Mouse (Mus musculus) kidney, adult 2 months (tissue): ENCODE measurements around the gene Fibcd1. TPM values are rescaled to one million over a fixed set of nuclear protein-coding genes. Genes with fewer than 3 reads are reported as not detected.

Experiments used
- DNase-seq: peaks from one replicate; pipeline ENCODE4 v3.0.0; 2021
- H3K27ac ChIP-seq: fragments of 200-500 bp; 2 replicates; pipeline ENCODE4 v1.5.1; 2012; ENCODE audit warnings: low read depth, low read length, control low read depth, inconsistent platforms; ENCODE audit not compliant: insufficient read depth
- H3K27me3 ChIP-seq: fragments of 200-500 bp; replicated peaks from 2 replicates; pipeline ENCODE4 v1.6.1; 2012; ENCODE audit warnings: mild to moderate bottlenecking, moderate library complexity, low read length, inconsistent platforms; ENCODE audit not compliant: control insufficient read depth, insufficient read depth
- H3K36me3 ChIP-seq: fragments of 200-500 bp; 2 replicates; pipeline ENCODE4 v1.6.1; 2012; ENCODE audit warnings: mild to moderate bottlenecking, moderate library complexity, low read length, inconsistent platforms; ENCODE audit not compliant: control insufficient read depth, insufficient read depth
- H3K4me1 ChIP-seq: fragments of 200-500 bp; 2 replicates; pipeline ENCODE4 v1.6.1; 2011; ENCODE audit warnings: low read length; ENCODE audit not compliant: control insufficient read depth, insufficient read depth
- H3K4me3 ChIP-seq: fragments of 200-500 bp; 2 replicates; pipeline ENCODE4 v1.5.1; 2011; ENCODE audit warnings: mild to moderate bottlenecking, low read depth, low read length, control low read depth; ENCODE audit not compliant: insufficient read depth
- CTCF ChIP-seq: fragments of 200-500 bp; conservative IDR thresholded peaks from 2 replicates; pipeline ENCODE4 v1.5.1; 2011; ENCODE audit warnings: low read depth, mild to moderate bottlenecking, control low read depth, low read length, moderate library complexity, mixed read lengths; ENCODE audit not compliant: insufficient read depth, insufficient read length
- POLR2A ChIP-seq: fragments of 200-500 bp; IDR thresholded peaks from one replicate; pipeline ENCODE4 v1.6.1; 2011; ENCODE audit warnings: low read depth, low read length, control low read depth
- WGBS: fragments of 180-500 bp; shearing (Covaris S2); methylation state at CpG from one replicate; pipeline ENCODE4 v1.1.7; 2018; 5-methylcytosine and 5-hydroxymethylcytosine counted together
- polyA plus RNA-seq: library from polyadenylated mRNA; depleted of rRNA; stranded (reverse); fragments of >200 nt; gene quantifications from 2 replicates; pipeline ENCODE4 v1.2.3, GENCODE M21; 2012

The Fibcd1 gene
- polyA plus RNA-seq, 1 experiment, result 0.05 TPM

DNA sequence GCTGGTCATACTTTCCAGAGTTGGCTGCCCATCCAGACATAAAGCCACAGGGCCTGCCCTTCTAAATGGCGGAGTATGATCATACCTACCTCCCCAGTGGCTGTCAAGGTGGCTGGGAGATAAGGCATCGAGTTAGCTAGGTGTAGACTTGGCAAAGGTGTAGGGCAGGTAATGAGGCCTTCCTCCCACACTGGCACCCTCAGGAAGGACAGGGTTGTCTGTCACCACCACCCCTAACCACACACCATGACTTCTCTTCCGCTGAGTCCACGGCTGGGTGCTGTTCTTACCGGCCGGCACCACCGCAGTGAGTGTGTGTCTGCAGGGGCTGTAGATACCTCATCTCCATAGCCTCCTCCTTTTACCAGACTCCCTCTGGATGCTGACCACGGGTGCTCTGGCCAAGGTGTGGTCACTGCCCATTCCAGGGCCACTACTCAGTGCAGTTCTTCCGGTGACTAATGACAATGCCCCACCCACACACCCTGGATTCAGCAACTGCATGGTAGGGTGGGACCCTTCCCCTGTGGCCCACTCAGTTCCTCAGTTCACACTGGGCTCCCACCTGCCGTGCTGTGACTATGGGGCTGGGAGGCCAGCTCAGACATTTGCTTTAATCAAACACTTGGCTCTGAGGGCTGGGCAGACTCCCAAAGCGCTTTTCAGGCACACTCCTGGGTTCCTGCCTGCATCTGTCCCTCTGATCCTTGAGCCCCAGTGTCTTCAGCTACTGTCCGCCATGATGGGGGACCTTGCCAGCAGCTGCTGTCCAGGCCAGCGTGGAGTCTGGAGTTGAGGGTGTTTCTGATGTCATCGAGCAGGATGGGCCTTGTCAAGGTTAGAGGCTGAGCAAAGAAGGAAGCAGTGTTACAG is 34.5 kb downstream of the Fibcd1 start:
- TF ChIP-seq CTCF (no peak), POLR2A (no peak)
- DNase-seq, result no peak
- no peak overlapping the region for H3K4me3 ChIP-seq
- no peak overlapping the region for H3K27ac ChIP-seq
- no peaks in the 10 kb centered on the region for H3K4me1 ChIP-seq
- WGBS, result 86% methylated on average over 14 of the region's 14 CpGs
- no peaks in the 10 kb centered on the region for H3K36me3 ChIP-seq
- H3K27me3 ChIP-seq, result no peaks in the 10 kb centered on the region

DNA sequence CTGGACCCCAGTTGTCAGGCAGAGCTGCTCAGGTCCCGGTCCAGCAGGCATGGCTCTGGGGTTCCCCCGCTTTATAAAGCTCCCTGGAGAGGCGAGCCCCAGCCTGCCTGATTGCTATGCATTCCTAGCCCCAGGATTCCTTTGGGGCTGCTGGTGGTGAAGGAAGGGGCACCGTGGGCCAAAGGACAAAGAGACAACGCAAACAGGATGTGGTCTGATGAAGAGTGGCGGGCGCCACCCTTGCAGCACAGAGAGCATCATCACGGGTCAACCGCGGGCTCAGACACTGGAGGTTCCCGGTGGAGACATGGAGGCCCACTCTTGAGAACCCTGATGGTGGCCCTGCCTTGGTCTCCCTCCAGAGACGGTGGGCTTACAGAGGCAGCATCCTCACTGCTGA is 35.4 kb downstream of the Fibcd1 start, which contains the start of gene Qrfp:
TSS of gene Qrfp (minus strand) at position 137 of the 400 bp plus-strand sequence.
- Histone ChIP-seq H3K4me3 (no peak within 1 kb of the TSS), H3K27me3 (no peaks in the 10 kb centered on the region), H3K4me1 (no peaks in the 10 kb centered on the region), H3K36me3 (no peaks in the 10 kb centered on the region), H3K27ac (no peak within 1 kb of the TSS)
- no peak for DNase-seq
- no peak for TF ChIP-seq POLR2A
- WGBS, result 52% methylated on average over 12 of the region's 12 CpGs

DNA sequence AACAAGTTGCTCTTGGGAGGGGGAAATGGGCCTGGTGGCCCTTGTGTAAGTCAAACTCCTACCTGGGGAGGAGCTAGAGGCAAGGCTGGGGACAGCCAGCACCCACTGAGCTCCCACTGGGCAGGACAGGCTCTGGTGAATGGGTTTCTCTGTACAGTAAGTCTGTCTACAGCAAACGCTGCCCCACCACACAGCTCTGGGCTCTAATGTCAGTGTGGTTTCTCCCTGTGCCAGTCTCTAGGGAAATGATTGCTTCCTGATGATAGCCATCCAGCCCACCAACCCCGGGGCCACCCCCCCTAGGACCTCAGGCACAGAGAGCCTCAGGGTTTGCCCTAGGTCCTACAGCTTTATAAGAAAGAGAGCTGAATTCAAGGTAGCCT is 36.5 kb downstream of the Fibcd1 start:
- TF ChIP-seq POLR2A, result no peak
- no peak overlapping the region for H3K27ac ChIP-seq
- no peaks in the 10 kb centered on the region for H3K36me3 ChIP-seq
- DNase-seq, result no peak
- no peaks in the 10 kb centered on the region for H3K4me1 ChIP-seq
- WGBS, result 38% methylated on average over 2 of the region's 2 CpGs
- H3K27me3 ChIP-seq, result no peaks in the 10 kb centered on the region
- H3K4me3 ChIP-seq, result no peak overlapping the region

DNA sequence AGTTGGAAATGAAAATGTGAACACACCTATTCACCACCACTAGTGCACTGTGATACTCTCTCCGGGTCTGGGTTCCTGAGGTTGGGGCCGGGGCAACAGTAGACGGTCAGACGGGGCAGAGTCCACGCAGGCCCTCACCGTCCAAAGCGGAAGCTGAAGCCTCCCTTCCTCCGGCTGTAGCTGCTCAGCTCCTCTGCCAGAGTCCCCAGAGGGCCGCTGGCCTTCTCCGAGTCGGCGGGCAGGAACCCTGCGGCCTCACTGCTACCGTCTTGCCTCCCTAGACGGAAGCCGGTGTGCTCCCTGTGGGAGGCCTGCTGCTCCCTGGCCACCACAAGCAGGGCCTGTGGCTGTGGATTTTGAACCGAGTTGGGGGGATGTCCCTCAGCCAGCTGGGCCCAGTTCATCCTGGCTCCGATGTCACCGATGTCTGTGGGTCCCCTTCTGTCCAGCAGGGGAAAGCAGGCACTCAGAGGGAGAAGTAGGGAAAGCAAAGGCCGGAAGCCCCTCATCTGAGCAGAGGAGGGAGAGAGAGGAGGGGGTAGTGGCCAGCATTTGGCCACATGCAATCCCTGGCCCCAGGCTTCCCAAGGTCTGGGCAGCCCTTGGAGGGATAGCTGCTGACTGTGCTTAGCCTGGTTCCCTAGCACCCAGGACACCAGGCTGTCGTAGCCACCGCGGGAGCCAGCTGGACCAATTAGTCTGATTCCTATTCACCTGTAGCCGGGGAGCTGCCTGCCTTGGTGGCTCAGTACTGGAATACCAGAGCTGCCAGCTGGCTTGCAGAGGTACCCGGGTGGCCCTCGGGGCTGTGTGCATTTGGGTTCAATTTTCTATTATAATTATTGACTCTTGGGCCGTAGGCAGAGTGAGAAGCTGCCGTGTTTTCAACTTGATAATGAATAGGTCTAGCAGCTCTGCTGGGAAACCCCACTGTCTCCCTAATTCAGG is 37.1 kb downstream of the Fibcd1 start:
- Histone ChIP-seq H3K4me1 (no peaks in the 10 kb centered on the region), H3K4me3 (no peak overlapping the region), H3K27me3 (no peaks in the 10 kb centered on the region), H3K27ac (no peak overlapping the region), H3K36me3 (no peaks in the 10 kb centered on the region)
- WGBS, result 43% methylated on average over 28 of the region's 28 CpGs
- TF ChIP-seq POLR2A, result no peak
- no peak for TF ChIP-seq CTCF
- DNase-seq, result peak; percentile 61

DNA sequence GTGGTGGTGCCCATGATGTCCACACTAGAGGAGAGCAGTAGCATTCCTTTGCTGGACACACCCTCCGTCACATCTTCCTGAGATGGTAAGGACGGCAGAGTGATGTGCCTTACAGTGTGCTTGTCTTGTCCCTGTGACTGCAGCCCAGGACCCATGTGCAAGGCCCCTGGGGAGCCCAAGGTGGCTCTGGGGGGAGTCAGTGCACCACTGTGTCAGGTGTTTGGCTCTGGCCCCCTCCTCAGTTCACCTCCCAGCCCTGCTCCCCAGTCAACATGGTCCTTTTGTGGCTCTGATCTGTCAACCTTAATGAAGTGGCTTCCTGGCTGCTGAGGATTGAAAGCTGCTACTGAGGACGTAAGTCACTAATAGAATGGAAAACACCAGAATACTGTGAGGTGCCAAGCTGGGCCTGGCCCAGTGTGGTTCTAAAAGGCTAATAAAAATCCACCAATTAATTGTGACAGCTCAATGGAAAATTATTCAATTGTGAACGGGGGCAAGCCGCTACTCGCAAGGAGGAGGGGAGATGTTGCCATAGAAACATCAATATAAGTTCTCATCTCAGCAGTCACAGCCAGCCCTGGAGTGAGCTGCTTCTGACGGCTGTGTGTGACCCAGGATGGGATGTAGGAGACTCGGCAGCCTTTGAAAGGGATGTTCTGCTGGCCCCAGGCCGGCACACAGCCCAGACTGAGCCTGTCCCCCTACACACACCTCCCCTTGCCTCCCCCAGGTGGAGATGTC is 39.0 kb downstream of the Fibcd1 start:
- 63% methylated on average over 9 of the region's 9 CpGs for WGBS
- no peaks in the 10 kb centered on the region for H3K4me1 ChIP-seq

DNA sequence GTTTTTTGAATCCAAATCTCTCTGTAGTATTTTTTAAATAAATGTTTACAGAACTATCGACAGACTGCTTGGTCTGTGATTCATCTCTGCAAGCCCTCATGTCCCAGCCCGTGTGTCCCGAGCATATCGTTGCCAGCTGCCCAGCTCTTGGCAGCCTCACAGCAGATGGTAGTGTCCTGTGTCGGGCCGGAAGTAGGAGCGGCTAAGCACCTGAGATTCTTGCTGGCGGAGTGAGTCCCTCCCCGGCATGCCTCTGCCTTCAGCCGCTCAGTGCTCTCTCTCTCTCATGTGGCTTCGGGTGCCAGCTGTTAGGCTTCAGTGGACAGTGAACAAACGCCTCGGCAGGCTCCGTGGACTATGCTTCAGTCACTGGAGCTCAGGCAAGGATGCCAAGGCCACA is 42.3 kb downstream of the Fibcd1 start:
- DNase-seq, result peak; percentile 53
- TF ChIP-seq CTCF (no peak), POLR2A (no peak)
- Histone ChIP-seq H3K27me3 (no peaks in the 10 kb centered on the region), H3K36me3 (no peaks in the 10 kb centered on the region; the same call in 1 of the 2 replicates), H3K4me3 (no peak overlapping the region), H3K4me1 (no peaks in the 10 kb centered on the region), H3K27ac (no peak overlapping the region)
- 51% methylated on average over 14 of the region's 14 CpGs for WGBS

More for the DNA sequence above, 39.0 kb downstream of the Fibcd1 start:
- H3K27me3 ChIP-seq, result no peaks in the 10 kb centered on the region
- no peak overlapping the region for H3K4me3 ChIP-seq
- no peak for TF ChIP-seq CTCF
- TF ChIP-seq POLR2A, result no peak
- no peaks in the 10 kb centered on the region; the same call in 1 of the 2 replicates for H3K36me3 ChIP-seq
- DNase-seq, result no peak
- H3K27ac ChIP-seq, result no peak overlapping the region

DNA sequence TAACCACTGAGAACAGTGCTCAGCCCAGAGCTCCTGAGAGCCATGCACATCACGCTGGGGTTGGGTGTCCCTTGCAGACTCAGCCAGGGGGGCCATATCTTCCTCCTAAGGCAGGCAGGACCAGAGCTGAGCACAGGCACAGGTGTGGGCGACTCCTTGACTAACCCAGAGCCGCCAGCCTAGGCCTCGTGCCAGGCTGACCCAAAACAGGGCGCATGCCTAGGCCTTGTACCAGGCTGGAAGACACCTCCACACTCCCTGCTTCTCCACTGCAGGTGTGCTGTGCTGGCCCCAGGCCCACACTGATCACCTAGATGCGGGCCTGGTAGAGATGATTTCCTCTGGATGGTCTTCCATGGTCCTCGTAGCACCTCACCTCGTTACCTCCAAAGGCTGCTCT is 43.0 kb downstream of the Fibcd1 start:
- no peaks in the 10 kb centered on the region; the same call in none of the 2 replicates for H3K36me3 ChIP-seq
- TF ChIP-seq CTCF (no peak), POLR2A (no peak)
- no peak overlapping the region for H3K4me3 ChIP-seq
- H3K27me3 ChIP-seq, result no peaks in the 10 kb centered on the region
- H3K27ac ChIP-seq, result no peak overlapping the region
- DNase-seq, result no peak
- 83% methylated on average over 8 of the region's 8 CpGs for WGBS
- no peaks in the 10 kb centered on the region for H3K4me1 ChIP-seq
